Mouse (Mus musculus): ENCODE results near the gene Pgam2. TPM values are rescaled to one million over a fixed set of nuclear protein-coding genes. Genes with fewer than 3 reads are reported as not detected.

Pgam2 gene
- 113 and 157 TPM in 2 replicates for polyA plus RNA-seq (2012; rRNA removed)

GRCm38 (mm10) chr11:5803551-5803981, at the start of gene Pgam2:
TSS of gene Pgam2 (minus strand) at chr11:5803733.
- H3K27ac ChIP-seq (ENCODE audit: insufficient read depth, low read depth, low read length), result peak within 1 kb of the TSS; percentile 54
- peak; percentile 48 for DNase-seq
- no peaks in the 10 kb centered on the region for H3K36me3 ChIP-seq (ENCODE audit: control insufficient read depth, insufficient read depth, low read length)
- 54% methylated on average over 8 of the region's 8 CpGs for WGBS
- no peaks in the 10 kb centered on the region for H3K27me3 ChIP-seq (replicated peaks; ENCODE audit: control insufficient read depth, insufficient read depth, low read length)
- no peak for TF ChIP-seq CTCF (conservative IDR thresholded peaks at IDR 0.05; ENCODE audit: insufficient read depth, insufficient read length, low read depth, low read length)
- TF ChIP-seq POLR2A (IDR thresholded peaks at IDR 0.05; ENCODE audit: low read depth, low read length), result no peak
- peak within 1 kb of the TSS; percentile 38 for H3K4me3 ChIP-seq (ENCODE audit: insufficient read depth, low read depth, low read length)
- H3K4me1 ChIP-seq (ENCODE audit: control insufficient read depth, insufficient read depth, low read length), result 0 out of 2 replicates have a peak, but pooled peaks cover 4% of the 10 kb centered on the region

DNA sequence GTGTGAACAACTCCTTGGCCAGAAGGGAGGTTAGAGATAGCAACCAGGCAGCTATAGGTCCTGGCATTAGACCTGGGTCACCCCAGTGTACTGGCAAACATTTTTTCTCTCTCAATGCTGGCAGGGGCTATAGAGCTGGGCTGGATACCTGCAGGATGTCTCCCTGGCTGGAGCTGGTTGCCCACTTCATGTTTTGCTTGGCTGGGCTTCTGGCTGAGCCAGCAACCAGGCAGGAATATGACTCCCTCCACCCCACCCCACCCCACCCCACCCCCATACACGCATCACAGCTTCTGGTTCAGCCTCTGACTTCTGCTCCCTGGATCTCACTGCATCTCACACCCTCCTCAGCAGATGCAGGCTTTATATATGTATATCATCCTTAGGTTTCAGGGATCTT, 48.8 kb upstream of the Pgam2 start:
- DNase-seq, result no peak
- no peak overlapping the region for H3K4me3 ChIP-seq (ENCODE audit: insufficient read depth, low read depth, low read length)
- no peak overlapping the region for H3K27ac ChIP-seq (ENCODE audit: insufficient read depth, low read depth, low read length)
- H3K4me1 ChIP-seq (ENCODE audit: control insufficient read depth, insufficient read depth, low read length), result no peaks in the 10 kb centered on the region
- no peaks in the 10 kb centered on the region for H3K27me3 ChIP-seq (replicated peaks; ENCODE audit: control insufficient read depth, insufficient read depth, low read length)
- WGBS, result 0% methylated on average over 1 of the region's 1 CpGs
- TF ChIP-seq CTCF (conservative IDR thresholded peaks at IDR 0.05; ENCODE audit: insufficient read depth, insufficient read length, low read depth, low read length), result no peak
- TF ChIP-seq POLR2A (IDR thresholded peaks at IDR 0.05; ENCODE audit: low read depth, low read length), result no peak
- no peaks in the 10 kb centered on the region for H3K36me3 ChIP-seq (ENCODE audit: control insufficient read depth, insufficient read depth, low read length)

- 54% methylated on average over 4 of the region's 4 CpGs for WGBS
Measured at GRCm38 (mm10) chr11:5851021-5851736, 47.6 kb upstream of the Pgam2 start.

DNA sequence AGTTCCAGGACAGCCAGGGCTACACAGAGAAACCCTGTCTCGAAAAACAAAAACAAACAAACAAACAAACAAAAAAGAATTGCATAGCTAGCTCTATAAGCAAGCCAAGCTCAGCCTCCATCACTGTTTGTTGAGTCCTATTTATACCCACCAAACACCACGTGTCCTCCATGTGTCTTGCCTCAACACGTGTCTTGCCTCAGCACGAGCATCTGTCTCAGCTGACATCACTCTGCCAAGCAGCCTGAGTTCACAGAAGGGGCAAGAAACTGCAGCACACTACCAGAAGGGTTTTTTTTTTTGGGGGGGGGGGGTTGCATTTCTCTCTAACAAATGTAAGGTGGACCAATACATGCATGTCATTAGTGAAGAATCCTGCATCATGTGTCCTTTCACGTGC, 46.9 kb upstream of the Pgam2 start:
- no peak for TF ChIP-seq CTCF (conservative IDR thresholded peaks at IDR 0.05; ENCODE audit: insufficient read depth, insufficient read length, low read depth, low read length)
- TF ChIP-seq POLR2A (IDR thresholded peaks at IDR 0.05; ENCODE audit: low read depth, low read length), result no peak
- H3K36me3 ChIP-seq (ENCODE audit: control insufficient read depth, insufficient read depth, low read length), result no peaks in the 10 kb centered on the region
- WGBS, result 73% methylated on average over 5 of the region's 5 CpGs
- H3K27ac ChIP-seq (ENCODE audit: insufficient read depth, low read depth, low read length), result no peak overlapping the region
- no peak overlapping the region for H3K4me3 ChIP-seq (ENCODE audit: insufficient read depth, low read depth, low read length)
- no peaks in the 10 kb centered on the region for H3K27me3 ChIP-seq (replicated peaks; ENCODE audit: control insufficient read depth, insufficient read depth, low read length)
- DNase-seq, result no peak
- H3K4me1 ChIP-seq (ENCODE audit: control insufficient read depth, insufficient read depth, low read length), result peaks cover 12% of the 10 kb centered on the region

More at GRCm38 (mm10) chr11:5851021-5851736, 47.6 kb upstream of the Pgam2 start:
- no peak for DNase-seq
- Histone ChIP-seq H3K27ac (ENCODE audit: insufficient read depth, low read depth, low read length) (no peak overlapping the region), H3K27me3 (replicated peaks; ENCODE audit: control insufficient read depth, insufficient read depth, low read length) (no peaks in the 10 kb centered on the region), H3K4me1 (ENCODE audit: control insufficient read depth, insufficient read depth, low read length) (peaks cover 9% of the 10 kb centered on the region), H3K4me3 (ENCODE audit: insufficient read depth, low read depth, low read length) (no peak overlapping the region), H3K36me3 (ENCODE audit: control insufficient read depth, insufficient read depth, low read length) (no peaks in the 10 kb centered on the region)
- TF ChIP-seq POLR2A (IDR thresholded peaks at IDR 0.05; ENCODE audit: low read depth, low read length) (no peak), CTCF (conservative IDR thresholded peaks at IDR 0.05; ENCODE audit: insufficient read depth, insufficient read length, low read depth, low read length) (no peak)

- WGBS, result 59% methylated on average over 2 of the region's 2 CpGs
- Histone ChIP-seq H3K27me3 (replicated peaks; ENCODE audit: control insufficient read depth, insufficient read depth, low read length) (no peaks in the 10 kb centered on the region), H3K27ac (ENCODE audit: insufficient read depth, low read depth, low read length) (no peak overlapping the region), H3K4me1 (ENCODE audit: control insufficient read depth, insufficient read depth, low read length) (peaks cover 12% of the 10 kb centered on the region), H3K36me3 (ENCODE audit: control insufficient read depth, insufficient read depth, low read length) (no peaks in the 10 kb centered on the region), H3K4me3 (ENCODE audit: insufficient read depth, low read depth, low read length) (no peak overlapping the region)
- DNase-seq, result no peak
- TF ChIP-seq CTCF (conservative IDR thresholded peaks at IDR 0.05; ENCODE audit: insufficient read depth, insufficient read length, low read depth, low read length), result no peak
- no peak for TF ChIP-seq POLR2A (IDR thresholded peaks at IDR 0.05; ENCODE audit: low read depth, low read length)
Measured at GRCm38 (mm10) chr11:5849316-5849715, 45.8 kb upstream of the Pgam2 start.

GRCm38 (mm10) chr11:5848741-5849140, 45.2 kb upstream of the Pgam2 start:
- Histone ChIP-seq H3K27ac (ENCODE audit: insufficient read depth, low read depth, low read length) (no peak overlapping the region), H3K36me3 (ENCODE audit: control insufficient read depth, insufficient read depth, low read length) (no peaks in the 10 kb centered on the region), H3K27me3 (replicated peaks; ENCODE audit: control insufficient read depth, insufficient read depth, low read length) (no peaks in the 10 kb centered on the region), H3K4me3 (ENCODE audit: insufficient read depth, low read depth, low read length) (no peak overlapping the region), H3K4me1 (ENCODE audit: control insufficient read depth, insufficient read depth, low read length) (peaks cover 12% of the 10 kb centered on the region)
- peak; percentile 35 for DNase-seq
- TF ChIP-seq CTCF (conservative IDR thresholded peaks at IDR 0.05; ENCODE audit: insufficient read depth, insufficient read length, low read depth, low read length) (no peak), POLR2A (IDR thresholded peaks at IDR 0.05; ENCODE audit: low read depth, low read length) (no peak)
- 59% methylated on average over 6 of the region's 6 CpGs for WGBS

GRCm38 (mm10) chr11:5846639-5847345, 43.3 kb upstream of the Pgam2 start:
- no peak for TF ChIP-seq POLR2A (IDR thresholded peaks at IDR 0.05; ENCODE audit: low read depth, low read length)
- no peak for TF ChIP-seq CTCF (conservative IDR thresholded peaks at IDR 0.05; ENCODE audit: insufficient read depth, insufficient read length, low read depth, low read length)
- Histone ChIP-seq H3K4me1 (ENCODE audit: control insufficient read depth, insufficient read depth, low read length) (peaks cover 12% of the 10 kb centered on the region), H3K36me3 (ENCODE audit: control insufficient read depth, insufficient read depth, low read length) (no peaks in the 10 kb centered on the region), H3K4me3 (ENCODE audit: insufficient read depth, low read depth, low read length) (no peak overlapping the region), H3K27ac (ENCODE audit: insufficient read depth, low read depth, low read length) (peak overlapping the region; percentile 57; the same call in 1 of the 2 replicates), H3K27me3 (replicated peaks; ENCODE audit: control insufficient read depth, insufficient read depth, low read length) (no peaks in the 10 kb centered on the region)
- DNase-seq, result peak; percentile 95
- 19% methylated on average over 7 of the region's 7 CpGs for WGBS

All from kidney, adult 2 months (tissue).